In the genomic region with DNA sequence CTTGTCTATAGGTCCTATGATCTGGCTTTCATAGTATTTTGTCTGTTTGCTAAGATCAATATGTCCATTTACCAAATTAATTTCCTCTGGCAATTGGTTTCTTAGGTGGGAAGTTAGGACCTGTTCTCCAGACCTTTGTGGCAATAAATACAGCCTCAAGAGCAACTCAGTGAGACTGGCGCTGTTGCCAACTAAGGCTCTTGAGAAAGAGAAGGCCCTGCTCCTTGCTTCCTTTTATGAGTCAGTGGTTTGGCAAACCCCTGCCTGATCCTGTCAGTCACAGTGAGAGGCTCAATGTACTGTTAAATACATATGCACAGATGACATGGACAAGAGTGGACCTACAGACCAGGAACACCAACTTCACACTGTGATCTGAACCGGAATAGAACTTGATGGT, we compare ENCODE assay signal across 15 mouse cellular contexts. TPM values are rescaled to one million over a fixed set of nuclear protein-coding genes. Genes with fewer than 3 reads are reported as not detected.
"Had no signal": no experiment of that assay in that cellular context is flagged by ENCODE, and none has a peak within 500 bp of the region (broad histone marks: within the 10 kb centered on the region; RNA-seq: fewer than 3 reads in every experiment).

No protein-coding gene starts in this region.

- H3K9me3 ChIP-seq: limb, embryonic 15.5 days; liver, embryonic 12.5 days; lung, embryonic 15.5 days; midbrain, embryonic 12.5 days; neural tube, embryonic 15.5 days had no signal

- H3K4me2 ChIP-seq: limb, embryonic 15.5 days; liver, embryonic 12.5 days; lung, embryonic 15.5 days; midbrain, embryonic 12.5 days; neural tube, embryonic 15.5 days had no signal

- DNase-seq: kidney, adult 8-10 months; kidney, postnatal 25 days; layer of hippocampus, postnatal 36 days; right cerebral cortex, adult 18-20 months; right cerebral cortex, postnatal 25 days; thymus, postnatal 4 days had no signal

- H3K4me3 ChIP-seq: limb, embryonic 15.5 days; liver, embryonic 12.5 days; lung, embryonic 15.5 days; midbrain, embryonic 12.5 days; myocyte; neural tube, embryonic 15.5 days had no signal

- H3K36me3 ChIP-seq: limb, embryonic 15.5 days; liver, embryonic 12.5 days; lung, embryonic 15.5 days; midbrain, embryonic 12.5 days; neural tube, embryonic 15.5 days had no signal

- H3K9ac ChIP-seq: limb, embryonic 15.5 days; liver, embryonic 12.5 days; lung, embryonic 15.5 days; midbrain, embryonic 12.5 days; neural tube, embryonic 15.5 days had no signal

- ATAC-seq: liver, embryonic 12.5 days had no signal

- H3K27me3 ChIP-seq: limb, embryonic 15.5 days; liver, embryonic 12.5 days; lung, embryonic 15.5 days; midbrain, embryonic 12.5 days; neural tube, embryonic 15.5 days had no signal

- H3K27ac ChIP-seq: limb, embryonic 15.5 days; liver, embryonic 12.5 days; lung, embryonic 15.5 days; midbrain, embryonic 12.5 days; neural tube, embryonic 15.5 days; stomach, postnatal 0 days had no signal

- H3K4me1 ChIP-seq: limb, embryonic 15.5 days; liver, embryonic 12.5 days; lung, embryonic 15.5 days; midbrain, embryonic 12.5 days; neural tube, embryonic 15.5 days had no signal

RNA-seq across cellular contexts. Expression of gene Hrasls, which starts 36.3 kb away (rescaled TPM):
- total RNA-seq: megakaryocyte-erythroid progenitor cell, adult 5-6 weeks had no signal
- polyA plus RNA-seq: liver, embryonic 16.5 days had no signal
